Mouse (Mus musculus) E14TG2a.4 (cell line): ENCODE results near the gene P3h2.

ENCODE experiments used
- H3K27me3 ChIP-seq: 2 replicates; pipeline ENCODE4 v1.6.1; 2014; ENCODE audit warnings: low read length, control low read depth; ENCODE audit not compliant: insufficient read depth
- H3K36me3 ChIP-seq: 2 replicates; pipeline ENCODE4 v1.6.1; 2014; ENCODE audit warnings: low read length, control low read depth; ENCODE audit not compliant: insufficient read depth
- H3K4me1 ChIP-seq: replicated peaks from 2 replicates; pipeline ENCODE4 v1.6.1; 2014; ENCODE audit warnings: low read depth, low read length, control low read depth
- H3K4me3 ChIP-seq: replicated peaks from 2 replicates; pipeline ENCODE4 v1.5.1; 2014; ENCODE audit warnings: mild to moderate bottlenecking, low read length
- H3K9me3 ChIP-seq: 2 replicates; pipeline ENCODE4 v1.6.1; 2014; ENCODE audit warnings: low read length, control low read depth
- CTCF ChIP-seq: conservative IDR thresholded peaks from 2 replicates; pipeline ENCODE4 v1.5.1; 2014; ENCODE audit warnings: low read length
- NANOG ChIP-seq: IDR thresholded peaks from 2 replicates; pipeline ENCODE4 v1.6.1; 2014; ENCODE audit warnings: borderline replicate concordance, low read length, mixed read lengths
- POU5F1 ChIP-seq: IDR thresholded peaks from 2 replicates; pipeline ENCODE4 v1.6.1; 2014; ENCODE audit warnings: low read length, borderline replicate concordance

The P3h2 gene

DNA sequence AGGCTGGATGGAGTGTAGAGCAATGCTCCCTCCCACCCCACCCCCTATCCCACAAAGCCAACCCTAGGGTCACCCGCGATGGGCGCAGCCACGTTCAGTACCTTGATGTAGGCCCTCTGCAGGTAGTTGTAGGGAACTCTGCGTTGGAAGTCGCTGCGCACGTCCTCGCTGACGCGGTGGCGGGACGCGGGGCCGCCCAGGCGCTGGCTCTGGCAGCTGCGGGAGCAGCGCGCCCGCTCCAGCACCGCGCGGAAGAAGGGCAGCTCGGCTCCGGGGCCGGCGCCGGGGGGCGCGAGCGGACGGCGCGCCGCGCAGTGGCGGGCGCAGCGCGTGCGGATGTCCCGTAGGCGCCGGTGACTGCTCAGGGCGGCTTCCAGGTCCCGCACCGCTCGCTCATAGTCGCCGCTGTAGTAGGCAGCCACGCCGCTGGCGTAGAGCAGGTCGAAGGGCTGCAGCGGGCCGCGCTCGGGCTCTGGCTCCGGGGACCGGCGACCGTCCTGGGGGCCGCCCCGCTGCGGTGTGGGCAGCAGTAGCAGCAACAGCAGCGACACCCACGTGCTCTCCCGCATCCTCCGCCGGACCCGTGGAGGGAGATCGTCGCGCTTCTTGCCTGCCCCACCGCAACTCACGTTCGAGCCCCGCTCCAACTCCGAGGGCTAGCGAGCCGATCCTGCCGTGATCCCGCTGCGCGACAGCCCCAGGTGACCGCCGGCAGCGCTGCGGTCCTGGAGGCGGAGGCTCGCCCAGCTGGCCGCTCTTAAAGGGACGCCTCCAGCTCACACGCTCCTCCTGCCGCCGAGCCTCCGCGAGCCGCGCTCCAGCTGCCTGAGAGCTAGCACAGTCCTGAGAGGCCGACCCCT lies at the start of gene P3h2:
TSS of gene P3h2 (minus strand) at position 670 of the 860 bp plus-strand sequence.
- peaks cover 7% of the 10 kb centered on the region for H3K4me1 ChIP-seq
- TF ChIP-seq CTCF (no peak), NANOG (no peak), POU5F1 (no peak)
- peak within 1 kb of the TSS; percentile 83 for H3K4me3 ChIP-seq
- H3K27me3 ChIP-seq, result peaks cover 50% of the 10 kb centered on the region
- no peaks in the 10 kb centered on the region for H3K36me3 ChIP-seq
- peaks cover 10% of the 10 kb centered on the region; the same call in 1 of the 2 replicates for H3K9me3 ChIP-seq

DNA sequence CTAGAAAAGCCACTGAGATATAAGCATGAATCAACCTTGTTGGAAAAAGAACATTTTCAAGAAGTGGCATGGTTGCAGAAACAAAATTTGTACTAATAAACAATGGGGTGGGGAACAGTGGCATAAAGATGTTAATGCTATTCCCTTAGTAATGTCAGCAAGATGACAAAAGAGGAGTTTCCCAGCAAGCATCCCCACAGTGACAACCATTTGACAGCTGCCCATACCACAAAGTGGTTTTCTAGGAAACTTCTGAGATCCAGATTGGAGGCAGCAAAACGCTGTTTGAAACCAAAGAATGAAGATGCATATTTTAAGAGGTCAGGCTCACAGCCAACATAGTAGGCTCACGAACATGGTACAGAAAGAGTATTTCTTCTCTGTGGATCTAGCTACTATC lies 46.7 kb upstream of the P3h2 start:
- no peak overlapping the region for H3K4me3 ChIP-seq
- H3K4me1 ChIP-seq, result no peaks in the 10 kb centered on the region; the same call in 1 of the 2 replicates
- no peaks in the 10 kb centered on the region for H3K27me3 ChIP-seq
- no peaks in the 10 kb centered on the region for H3K36me3 ChIP-seq
- H3K9me3 ChIP-seq, result peaks cover 3% of the 10 kb centered on the region; the same call in 1 of the 2 replicates
- TF ChIP-seq CTCF, result no peak
- TF ChIP-seq NANOG, result no peak
- no peak for TF ChIP-seq POU5F1

DNA sequence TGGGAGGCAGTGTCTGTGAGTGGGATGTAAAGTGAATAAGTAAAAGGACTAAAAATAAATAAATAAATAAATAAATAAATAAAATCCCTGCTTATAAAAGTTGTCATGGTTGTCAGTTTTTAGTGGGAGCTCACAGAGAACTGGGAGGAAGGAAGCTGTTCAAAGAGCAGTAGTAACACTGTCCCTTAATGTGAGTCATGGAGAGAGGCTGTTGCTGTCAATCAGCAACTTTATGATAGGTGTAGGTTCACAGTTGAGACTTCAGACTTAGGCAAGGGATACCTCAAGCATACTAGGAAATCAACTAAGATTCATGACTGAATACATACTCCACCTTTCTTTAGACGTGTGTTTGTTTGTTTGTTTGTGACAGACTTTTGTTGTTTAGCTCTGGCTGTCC lies 45.4 kb upstream of the P3h2 start:
- Histone ChIP-seq H3K4me3 (no peak overlapping the region), H3K36me3 (no peaks in the 10 kb centered on the region), H3K27me3 (no peaks in the 10 kb centered on the region), H3K9me3 (peaks cover 3% of the 10 kb centered on the region; the same call in 1 of the 2 replicates), H3K4me1 (no peaks in the 10 kb centered on the region; the same call in 1 of the 2 replicates)
- TF ChIP-seq NANOG (no peak), CTCF (no peak), POU5F1 (no peak)

DNA sequence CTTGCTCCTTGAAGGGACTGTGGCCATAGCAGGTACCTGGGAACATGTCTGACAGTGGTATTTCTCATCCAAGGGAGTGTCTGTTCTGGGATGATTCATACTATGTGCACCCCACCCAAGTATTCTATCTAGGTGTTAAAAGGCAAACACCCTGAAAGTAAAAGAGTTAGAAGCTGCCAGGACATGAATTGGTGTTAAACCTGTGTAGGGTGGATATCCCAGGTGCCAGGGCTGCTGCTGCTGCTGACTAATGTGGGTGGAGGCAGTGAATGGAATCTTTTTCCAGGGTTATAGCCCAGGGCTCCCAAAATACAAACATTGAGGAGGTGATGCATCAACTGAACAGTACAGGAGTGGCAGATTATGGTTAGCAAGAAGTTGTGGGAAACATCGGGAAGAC lies 41.3 kb upstream of the P3h2 start:
- no peaks in the 10 kb centered on the region for H3K36me3 ChIP-seq
- no peaks in the 10 kb centered on the region for H3K9me3 ChIP-seq
- no peaks in the 10 kb centered on the region for H3K4me1 ChIP-seq
- no peak for TF ChIP-seq CTCF
- TF ChIP-seq NANOG, result no peak
- no peak for TF ChIP-seq POU5F1
- H3K4me3 ChIP-seq, result no peak overlapping the region
- H3K27me3 ChIP-seq, result no peaks in the 10 kb centered on the region

DNA sequence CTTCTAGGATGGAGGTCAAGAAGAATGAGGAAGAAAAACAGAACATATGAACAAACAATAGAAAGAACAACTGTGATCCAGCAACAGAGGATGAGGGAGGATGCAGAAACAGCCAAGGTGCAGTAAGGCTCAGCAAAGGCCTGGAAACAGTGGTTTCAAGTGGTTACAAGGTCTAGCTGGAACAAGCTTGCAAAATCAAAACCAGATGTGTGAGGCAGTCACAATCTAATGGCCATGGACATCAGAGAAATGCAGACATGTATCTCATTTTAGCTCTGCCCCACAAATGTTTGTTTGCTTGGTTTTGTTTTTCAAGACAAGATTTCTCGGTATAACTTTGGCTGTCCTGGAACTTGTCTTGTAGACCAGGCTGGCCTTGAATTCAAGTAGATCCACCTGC lies 25.5 kb upstream of the P3h2 start:
- TF ChIP-seq NANOG (no peak), CTCF (no peak), POU5F1 (no peak)
- 0 out of 2 replicates have a peak, but pooled peaks cover 3% of the 10 kb centered on the region for H3K9me3 ChIP-seq
- no peaks in the 10 kb centered on the region for H3K36me3 ChIP-seq
- H3K4me3 ChIP-seq, result no peak overlapping the region
- H3K27me3 ChIP-seq, result no peaks in the 10 kb centered on the region
- H3K4me1 ChIP-seq, result no peaks in the 10 kb centered on the region

DNA sequence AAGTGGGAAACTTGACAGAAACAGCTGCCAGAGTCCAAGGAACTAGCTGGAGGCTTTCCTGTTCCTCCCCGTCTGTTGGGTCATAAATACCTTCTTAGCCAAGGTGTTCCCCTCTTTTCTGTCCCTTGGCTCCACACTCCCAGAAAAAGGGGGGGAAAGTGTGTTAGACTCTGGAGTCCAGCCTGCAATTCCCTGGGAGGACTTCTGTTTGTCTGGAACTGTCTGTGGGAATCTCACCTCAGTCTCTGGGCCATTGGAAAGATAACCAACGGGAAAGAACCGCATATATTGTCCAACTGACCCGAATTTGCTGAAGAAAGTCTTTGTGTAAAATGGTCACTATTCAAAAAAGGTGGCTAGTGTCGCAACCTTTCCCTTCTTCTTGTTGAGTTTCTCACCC lies 1.0 kb upstream of the P3h2 start:
- Histone ChIP-seq H3K36me3 (no peaks in the 10 kb centered on the region), H3K4me1 (peaks cover 7% of the 10 kb centered on the region), H3K27me3 (peaks cover 50% of the 10 kb centered on the region), H3K4me3 (no peak overlapping the region), H3K9me3 (peaks cover 10% of the 10 kb centered on the region; the same call in 1 of the 2 replicates)
- no peak for TF ChIP-seq NANOG
- no peak for TF ChIP-seq POU5F1
- no peak for TF ChIP-seq CTCF

DNA sequence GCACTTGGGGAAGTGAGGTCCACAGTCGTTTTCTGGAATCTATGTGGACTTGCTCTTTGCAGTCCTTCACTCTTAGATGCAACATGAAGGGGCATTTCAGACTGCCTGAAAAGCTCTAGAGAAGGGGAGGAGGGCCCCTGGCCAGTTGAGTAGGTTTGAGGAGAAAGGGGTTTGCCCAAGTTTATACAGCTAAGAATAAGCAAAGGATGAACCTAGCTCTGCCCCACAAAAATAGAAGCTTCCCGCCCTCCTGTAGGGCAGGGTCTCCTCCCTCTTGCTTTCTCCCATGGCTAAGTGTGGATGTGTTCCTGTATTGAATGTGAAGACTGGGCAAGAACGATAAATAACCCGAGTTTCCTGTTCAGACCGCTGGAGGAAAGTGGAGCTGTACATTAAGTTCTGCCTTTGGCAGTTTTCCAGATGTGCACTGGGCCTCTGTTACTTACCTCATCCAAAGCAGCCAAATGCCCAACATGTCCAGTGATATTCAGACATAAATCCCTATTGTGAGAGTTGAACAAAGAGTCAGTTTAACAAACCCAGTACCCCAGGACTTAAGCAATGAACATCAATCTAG lies 545 bp upstream of the P3h2 start:
- H3K4me3 ChIP-seq, result peak overlapping the region; percentile 83
- peaks cover 10% of the 10 kb centered on the region; the same call in 1 of the 2 replicates for H3K9me3 ChIP-seq
- peaks cover 50% of the 10 kb centered on the region for H3K27me3 ChIP-seq
- TF ChIP-seq POU5F1 (no peak), CTCF (no peak), NANOG (no peak)
- peaks cover 7% of the 10 kb centered on the region for H3K4me1 ChIP-seq
- no peaks in the 10 kb centered on the region for H3K36me3 ChIP-seq

DNA sequence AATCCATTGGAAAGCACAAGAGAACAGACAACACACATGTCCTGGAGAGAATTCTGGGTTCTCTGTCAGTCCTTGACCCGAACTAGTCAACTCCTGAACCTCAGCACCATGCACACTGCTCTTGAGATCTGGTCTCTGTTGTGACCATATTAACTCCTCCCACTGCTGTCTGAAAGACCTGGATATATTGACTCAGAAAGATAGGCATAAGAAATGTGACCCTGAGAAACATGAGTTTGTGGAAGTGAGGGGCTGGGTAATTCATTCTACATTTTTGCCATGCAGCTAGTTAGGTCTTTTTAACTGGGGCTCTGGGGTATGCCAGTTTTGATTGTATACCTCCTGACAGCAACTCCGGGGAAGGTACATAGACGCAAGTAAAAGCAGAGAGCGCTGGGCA lies 1.3 kb downstream of the P3h2 start:
- Histone ChIP-seq H3K4me3 (no peak overlapping the region), H3K4me1 (peaks cover 7% of the 10 kb centered on the region), H3K9me3 (peaks cover 10% of the 10 kb centered on the region; the same call in 1 of the 2 replicates), H3K36me3 (no peaks in the 10 kb centered on the region), H3K27me3 (peaks cover 50% of the 10 kb centered on the region)
- no peak for TF ChIP-seq POU5F1
- TF ChIP-seq NANOG, result no peak
- no peak for TF ChIP-seq CTCF

DNA sequence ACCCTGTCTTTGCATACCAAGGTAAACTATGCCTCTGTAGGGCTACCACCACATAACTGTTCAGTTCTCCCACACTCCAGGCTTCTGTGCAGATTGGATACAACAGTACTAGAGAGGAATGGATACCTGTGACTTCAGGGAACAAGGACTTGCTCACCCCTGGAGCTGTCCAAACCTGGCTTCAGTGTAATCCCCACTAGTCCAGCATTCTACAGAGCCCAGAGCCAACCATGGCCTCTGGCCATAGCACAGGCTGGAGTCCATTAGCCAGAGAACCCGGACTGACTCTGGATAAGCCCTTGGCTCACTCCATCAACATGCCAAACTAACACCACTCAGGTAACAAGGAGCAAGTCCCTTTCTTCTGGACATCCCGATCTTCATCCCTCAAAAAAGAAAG lies 2.7 kb downstream of the P3h2 start:
- H3K4me1 ChIP-seq, result peaks cover 7% of the 10 kb centered on the region
- no peaks in the 10 kb centered on the region for H3K36me3 ChIP-seq
- TF ChIP-seq POU5F1 (no peak), NANOG (no peak)
- peaks cover 46% of the 10 kb centered on the region for H3K27me3 ChIP-seq
- H3K9me3 ChIP-seq, result no peaks in the 10 kb centered on the region
- no peak overlapping the region for H3K4me3 ChIP-seq
